Mouse (Mus musculus): Measurements from ENCODE around the gene Cables2. TPM values are rescaled to one million over a fixed set of nuclear protein-coding genes. Genes with fewer than 3 reads are reported as not detected.

Cables2 gene
- total and polyA plus RNA-seq, 2 experiments from 2014 or later = 28.4 to 58.8 TPM

- DNase-seq (peak; percentile 55), ATAC-seq (no peak)
- no peak overlapping the region for H3K9ac ChIP-seq
- H3K4me2 ChIP-seq (ENCODE audit: low read depth) = peak overlapping the region; percentile 94
- H3K9me3 ChIP-seq (ENCODE audit: low read length) = no peaks in the 10 kb centered on the region
- H3K4me1 ChIP-seq (ENCODE audit: insufficient read depth) = peaks cover 11% of the 10 kb centered on the region
- WGBS = 52% methylated on average over 5 of the region's 5 CpGs
- peak overlapping the region; percentile 83 for H3K4me3 ChIP-seq (ENCODE audit: low read depth, low read length)
- H3K27me3 ChIP-seq (ENCODE audit: insufficient read depth, low read length) = no peaks in the 10 kb centered on the region
- no peak overlapping the region for H3K27ac ChIP-seq (ENCODE audit: low read depth, low read length)
- no peak for TF ChIP-seq CTCF (IDR thresholded peaks at IDR 0.05; ENCODE audit: low read depth)
- peaks cover 28% of the 10 kb centered on the region for H3K36me3 ChIP-seq (ENCODE audit: insufficient read depth)
Measured at GRCm38 (mm10) chr2:180271804-180272395, 1.4 kb downstream of the Cables2 start.

- Histone ChIP-seq H3K36me3 (ENCODE audit: insufficient read depth) (peaks cover 35% of the 10 kb centered on the region), H3K4me3 (ENCODE audit: low read depth, low read length) (no peak overlapping the region), H3K4me1 (ENCODE audit: insufficient read depth) (peaks cover 11% of the 10 kb centered on the region), H3K4me2 (ENCODE audit: low read depth) (no peak overlapping the region), H3K9ac (no peak overlapping the region), H3K9me3 (ENCODE audit: low read length) (no peaks in the 10 kb centered on the region), H3K27ac (ENCODE audit: low read depth, low read length) (no peak overlapping the region), H3K27me3 (ENCODE audit: insufficient read depth, low read length) (no peaks in the 10 kb centered on the region)
- TF ChIP-seq CTCF (IDR thresholded peaks at IDR 0.05; ENCODE audit: low read depth) = no peak
- 83% methylated on average over 7 of the region's 7 CpGs for WGBS
- no peak for ATAC-seq
- DNase-seq = no peak
Measured at GRCm38 (mm10) chr2:180270537-180271255, 2.6 kb downstream of the Cables2 start.

- Histone ChIP-seq H3K9me3 (ENCODE audit: low read length) (no peaks in the 10 kb centered on the region), H3K9ac (no peak overlapping the region), H3K4me1 (ENCODE audit: insufficient read depth) (peaks cover 11% of the 10 kb centered on the region), H3K4me2 (ENCODE audit: low read depth) (no peak overlapping the region), H3K4me3 (ENCODE audit: low read depth, low read length) (no peak overlapping the region), H3K36me3 (ENCODE audit: insufficient read depth) (peaks cover 35% of the 10 kb centered on the region), H3K27me3 (ENCODE audit: insufficient read depth, low read length) (no peaks in the 10 kb centered on the region), H3K27ac (ENCODE audit: low read depth, low read length) (no peak overlapping the region)
- no peak for DNase-seq
- WGBS = 92% methylated on average over 10 of the region's 10 CpGs
- no peak for ATAC-seq
- no peak for TF ChIP-seq CTCF (IDR thresholded peaks at IDR 0.05; ENCODE audit: low read depth)
Measured at GRCm38 (mm10) chr2:180269329-180269728, 4.0 kb downstream of the Cables2 start.

- peaks cover 11% of the 10 kb centered on the region for H3K4me1 ChIP-seq (ENCODE audit: insufficient read depth)
- DNase-seq (no peak), ATAC-seq (no peak)
- H3K36me3 ChIP-seq (ENCODE audit: insufficient read depth) = peaks cover 46% of the 10 kb centered on the region
- no peak for TF ChIP-seq CTCF (IDR thresholded peaks at IDR 0.05; ENCODE audit: low read depth)
- no peak overlapping the region for H3K4me3 ChIP-seq (ENCODE audit: low read depth, low read length)
- H3K27ac ChIP-seq (ENCODE audit: low read depth, low read length) = no peak overlapping the region
- no peaks in the 10 kb centered on the region for H3K27me3 ChIP-seq (ENCODE audit: insufficient read depth, low read length)
- WGBS = 66% methylated on average over 2 of the region's 2 CpGs
- H3K4me2 ChIP-seq (ENCODE audit: low read depth) = no peak overlapping the region
- no peak overlapping the region for H3K9ac ChIP-seq
- H3K9me3 ChIP-seq (ENCODE audit: low read length) = no peaks in the 10 kb centered on the region
Measured at GRCm38 (mm10) chr2:180267955-180268354, 5.3 kb downstream of the Cables2 start.

GRCm38 (mm10) chr2:180262891-180263290, 10.4 kb downstream of the Cables2 start:
- Histone ChIP-seq H3K4me3 (ENCODE audit: low read depth, low read length) (no peak overlapping the region), H3K9me3 (ENCODE audit: low read length) (no peaks in the 10 kb centered on the region), H3K27ac (ENCODE audit: low read depth, low read length) (no peak overlapping the region), H3K4me1 (ENCODE audit: insufficient read depth) (0 out of 2 replicates have a peak, but pooled peaks cover 3% of the 10 kb centered on the region), H3K27me3 (ENCODE audit: insufficient read depth, low read length) (no peaks in the 10 kb centered on the region), H3K9ac (no peak overlapping the region), H3K4me2 (ENCODE audit: low read depth) (no peak overlapping the region), H3K36me3 (ENCODE audit: insufficient read depth) (peaks cover 63% of the 10 kb centered on the region)
- WGBS = 88% methylated on average over 10 of the region's 10 CpGs
- no peak for TF ChIP-seq CTCF (IDR thresholded peaks at IDR 0.05; ENCODE audit: low read depth)
- DNase-seq (no peak), ATAC-seq (no peak)

- no peak overlapping the region for H3K4me3 ChIP-seq (ENCODE audit: low read depth, low read length)
- no peak overlapping the region for H3K9ac ChIP-seq
- TF ChIP-seq CTCF (IDR thresholded peaks at IDR 0.05; ENCODE audit: low read depth) = no peak
- H3K4me2 ChIP-seq (ENCODE audit: low read depth) = no peak overlapping the region
- no peaks in the 10 kb centered on the region for H3K9me3 ChIP-seq (ENCODE audit: low read length)
- peaks cover 59% of the 10 kb centered on the region for H3K36me3 ChIP-seq (ENCODE audit: insufficient read depth)
- 0 out of 2 replicates have a peak, but pooled peaks cover 4% of the 10 kb centered on the region for H3K4me1 ChIP-seq (ENCODE audit: insufficient read depth)
- H3K27ac ChIP-seq (ENCODE audit: low read depth, low read length) = no peak overlapping the region
- H3K27me3 ChIP-seq (ENCODE audit: insufficient read depth, low read length) = no peaks in the 10 kb centered on the region
- DNase-seq (no peak), ATAC-seq (no peak)
- WGBS = 82% methylated on average over 3 of the region's 3 CpGs
Measured at GRCm38 (mm10) chr2:180262441-180262840, 10.9 kb downstream of the Cables2 start.

- no peak for TF ChIP-seq CTCF (IDR thresholded peaks at IDR 0.05; ENCODE audit: low read depth)
- DNase-seq (no peak), ATAC-seq (no peak)
- 90% methylated on average over 7 of the region's 7 CpGs for WGBS
- Histone ChIP-seq H3K9ac (no peak overlapping the region), H3K4me2 (ENCODE audit: low read depth) (no peak overlapping the region), H3K36me3 (ENCODE audit: insufficient read depth) (peaks cover 55% of the 10 kb centered on the region), H3K4me1 (ENCODE audit: insufficient read depth) (0 out of 2 replicates have a peak, but pooled peaks cover 4% of the 10 kb centered on the region), H3K9me3 (ENCODE audit: low read length) (no peaks in the 10 kb centered on the region), H3K4me3 (ENCODE audit: low read depth, low read length) (no peak overlapping the region), H3K27ac (ENCODE audit: low read depth, low read length) (no peak overlapping the region), H3K27me3 (ENCODE audit: insufficient read depth, low read length) (no peaks in the 10 kb centered on the region)
Measured at GRCm38 (mm10) chr2:180261901-180262300, 11.4 kb downstream of the Cables2 start.
